Comparison of ENCODE assay signal across 20 mouse cellular contexts in genomic region chr2:123320448-123321097, GRCm38 (mm10).
DNase-seq lines count a peak whose midpoint lies in the region; ATAC-seq and TF ChIP-seq lines count a peak whose summit lies in the region.
"Had no signal": no experiment of that assay in that cellular context is flagged by ENCODE, and none has a peak within 500 bp of the region (broad histone marks: within the 10 kb centered on the region; RNA-seq: fewer than 3 reads in every experiment).

No protein-coding gene starts in this region.

- no peak overlapping the region for H3K27ac ChIP-seq in lung, embryonic 14.5 days (ENCODE audit: low read depth)
- H3K27ac ChIP-seq in lung, embryonic 16.5 days (ENCODE audit: low read length): no peak overlapping the region
- H3K27ac ChIP-seq: embryonic facial prominence, embryonic 13.5 days; embryonic facial prominence, embryonic 15.5 days; forebrain, embryonic 13.5 days; forebrain, embryonic 15.5 days had no signal

- H3K36me3 ChIP-seq in lung, embryonic 14.5 days (ENCODE audit: insufficient read depth): no peaks in the 10 kb centered on the region
- H3K36me3 ChIP-seq in lung, embryonic 16.5 days (ENCODE audit: control insufficient read depth, insufficient read depth, low read length): no peaks in the 10 kb centered on the region
- H3K36me3 ChIP-seq: embryonic facial prominence, embryonic 13.5 days; embryonic facial prominence, embryonic 15.5 days; forebrain, embryonic 15.5 days had no signal

- DNase-seq in lung, embryonic 14.5 days: no peak
- DNase-seq in lung, postnatal 10 days: no peak
- DNase-seq in lung, postnatal 14 days: no peak
- DNase-seq: adrenal gland, adult 2 months; adrenal gland, postnatal 10 days; adrenal gland, postnatal 25 days; cerebellum, adult 11 months; cerebellum, adult 18-20 months; cerebellum, adult 8-10 months; cerebellum, adult 9-11 months; cerebellum, postnatal 14 days; cerebellum, postnatal 36 days; embryo, embryonic 11 days; forebrain, postnatal 0 days had no signal

- no peak overlapping the region for H3K9ac ChIP-seq in lung, embryonic 14.5 days
- H3K9ac ChIP-seq in lung, embryonic 16.5 days (ENCODE audit: low read length): no peak overlapping the region
- H3K9ac ChIP-seq: embryonic facial prominence, embryonic 13.5 days; embryonic facial prominence, embryonic 15.5 days; forebrain, embryonic 13.5 days; forebrain, embryonic 15.5 days; forebrain, postnatal 0 days had no signal

- H3K27me3 ChIP-seq in lung, embryonic 14.5 days (ENCODE audit: insufficient read depth, low read length): no peaks in the 10 kb centered on the region
- no peaks in the 10 kb centered on the region for H3K27me3 ChIP-seq in lung, embryonic 16.5 days (ENCODE audit: control insufficient read depth, insufficient read depth, low read depth, low read length)
- H3K27me3 ChIP-seq: embryonic facial prominence, embryonic 13.5 days; embryonic facial prominence, embryonic 15.5 days; forebrain, embryonic 13.5 days; forebrain, embryonic 15.5 days had no signal

- H3K4me2 ChIP-seq in lung, embryonic 14.5 days: no peak overlapping the region
- no peak overlapping the region for H3K4me2 ChIP-seq in lung, embryonic 16.5 days (ENCODE audit: low read depth, low read length)
- H3K4me2 ChIP-seq: embryonic facial prominence, embryonic 13.5 days; embryonic facial prominence, embryonic 15.5 days; forebrain, embryonic 13.5 days; forebrain, embryonic 15.5 days had no signal

- no peak for TF ChIP-seq CTCF in lung, embryonic 14.5 days (IDR thresholded peaks at IDR 0.05; ENCODE audit: low read depth)

- H3K9me3 ChIP-seq in lung, embryonic 14.5 days (ENCODE audit: low read depth, low read length): no peaks in the 10 kb centered on the region
- no peaks in the 10 kb centered on the region for H3K9me3 ChIP-seq in lung, embryonic 16.5 days (ENCODE audit: control insufficient read depth, low read length)
- H3K9me3 ChIP-seq: embryonic facial prominence, embryonic 13.5 days; embryonic facial prominence, embryonic 15.5 days; forebrain, embryonic 13.5 days; forebrain, embryonic 15.5 days had no signal

- no peaks in the 10 kb centered on the region for H3K4me1 ChIP-seq in lung, embryonic 14.5 days (ENCODE audit: insufficient read depth)
- no peaks in the 10 kb centered on the region for H3K4me1 ChIP-seq in lung, embryonic 16.5 days (replicated peaks; ENCODE audit: control insufficient read depth, insufficient read depth, low read length)
- H3K4me1 ChIP-seq: embryonic facial prominence, embryonic 13.5 days; embryonic facial prominence, embryonic 15.5 days; forebrain, embryonic 13.5 days had no signal

- no peak overlapping the region for H3K4me3 ChIP-seq in lung, embryonic 14.5 days (ENCODE audit: low read depth, low read length)
- no peak overlapping the region for H3K4me3 ChIP-seq in lung, embryonic 16.5 days (ENCODE audit: low read length)
- H3K4me3 ChIP-seq: embryonic facial prominence, embryonic 13.5 days; embryonic facial prominence, embryonic 15.5 days; forebrain, embryonic 13.5 days; forebrain, embryonic 15.5 days had no signal

- 58% methylated on average over 4 of the region's 4 CpGs for WGBS in lung, embryonic 14.5 days
- 56% methylated on average over 4 of the region's 4 CpGs for WGBS in lung, embryonic 16.5 days

- 0 out of 2 replicates have a peak, but pooled peaks have one; percentile 24 for ATAC-seq in lung, embryonic 14.5 days (ENCODE audit: insufficient read depth)
- 0 out of 2 replicates have a peak, but pooled peaks have one; percentile 52 for ATAC-seq in lung, embryonic 16.5 days (ENCODE audit: low read depth)
- ATAC-seq in erythroblast, adult 5-6 weeks (replicated peaks; ENCODE audit: low FRiP score, poor library complexity, severe bottlenecking): no peak
- ATAC-seq: forebrain, embryonic 13.5 days; forebrain, embryonic 15.5 days; forebrain, postnatal 0 days had no signal
